18 mouse cellular contexts compared by ENCODE assay signal in genomic region chr12:110757161-110757560, GRCm38 (mm10). TPM values are rescaled to one million over a fixed set of nuclear protein-coding genes. Genes with fewer than 3 reads are reported as not detected.
DNase-seq lines count a peak whose midpoint lies in the region; ATAC-seq lines count a peak whose summit lies in the region.
"Had no signal": no experiment of that assay in that cellular context is flagged by ENCODE, and none has a peak within 500 bp of the region (broad histone marks: within the 10 kb centered on the region; RNA-seq: fewer than 3 reads in every experiment).

No protein-coding gene starts in this region.

- intact Hi-C loops in heart, postnatal 25 days (cut with DNase I): no loop called here
- intact Hi-C loops in left cerebral cortex, postnatal 4 days (cut with DNase I): no loop called here

- no peaks in the 10 kb centered on the region for H3K27me3 ChIP-seq in heart, embryonic 15.5 days
- no peaks in the 10 kb centered on the region for H3K27me3 ChIP-seq in liver, embryonic 13.5 days
- H3K27me3 ChIP-seq: embryonic facial prominence, embryonic 15.5 days; limb, embryonic 15.5 days; midbrain, embryonic 12.5 days; neural tube, embryonic 15.5 days had no signal

- no peak for ATAC-seq in heart, embryonic 15.5 days (replicated peaks; ENCODE audit: insufficient number of reproducible peaks, insufficient read depth, low FRiP score, low read depth)
- peak; percentile 67 for ATAC-seq in liver, embryonic 13.5 days (ENCODE audit: low read depth)
- ATAC-seq: forebrain, embryonic 14.5 days had no signal

- no peak overlapping the region for H3K4me2 ChIP-seq in heart, embryonic 15.5 days
- 0 out of 2 replicates have a peak overlapping the region, but pooled peaks have one; percentile 3 for H3K4me2 ChIP-seq in liver, embryonic 13.5 days
- H3K4me2 ChIP-seq: embryonic facial prominence, embryonic 15.5 days; limb, embryonic 15.5 days; midbrain, embryonic 12.5 days; neural tube, embryonic 15.5 days had no signal

- no peaks in the 10 kb centered on the region for H3K9me3 ChIP-seq in heart, embryonic 15.5 days (replicated peaks)
- H3K9me3 ChIP-seq in liver, embryonic 13.5 days (replicated peaks): no peaks in the 10 kb centered on the region
- H3K9me3 ChIP-seq: embryonic facial prominence, embryonic 15.5 days; limb, embryonic 15.5 days; midbrain, embryonic 12.5 days; neural tube, embryonic 15.5 days had no signal

- no peak overlapping the region for H3K9ac ChIP-seq in heart, embryonic 15.5 days
- H3K9ac ChIP-seq in liver, embryonic 13.5 days: 0 out of 2 replicates have a peak overlapping the region, but pooled peaks have one; percentile 1
- H3K9ac ChIP-seq: embryonic facial prominence, embryonic 15.5 days; limb, embryonic 15.5 days; midbrain, embryonic 12.5 days; neural tube, embryonic 15.5 days had no signal

- 0 out of 2 replicates have a peak overlapping the region, but pooled peaks have one; percentile 21 for H3K27ac ChIP-seq in heart, embryonic 15.5 days
- peak overlapping the region; percentile 36; the same call in 1 of the 2 replicates for H3K27ac ChIP-seq in liver, embryonic 13.5 days
- H3K27ac ChIP-seq: embryonic facial prominence, embryonic 15.5 days; hindbrain, embryonic 10.5 days; limb, embryonic 15.5 days; midbrain, embryonic 12.5 days; neural tube, embryonic 15.5 days had no signal

- peaks cover 8% of the 10 kb centered on the region for H3K4me1 ChIP-seq in heart, embryonic 15.5 days (replicated peaks)
- peaks cover 48% of the 10 kb centered on the region for H3K4me1 ChIP-seq in liver, embryonic 13.5 days (replicated peaks)
- H3K4me1 ChIP-seq: embryonic facial prominence, embryonic 15.5 days had no signal

- peaks cover 7% of the 10 kb centered on the region; the same call in 1 of the 2 replicates for H3K36me3 ChIP-seq in heart, embryonic 15.5 days
- peaks cover 26% of the 10 kb centered on the region for H3K36me3 ChIP-seq in liver, embryonic 13.5 days

- 33% methylated on average over 3 of the region's 3 CpGs for WGBS in heart, embryonic 15.5 days
- 12% methylated on average over 3 of the region's 3 CpGs for WGBS in liver, embryonic 13.5 days (ENCODE audit: insufficient replicate concordance)

- H3K4me3 ChIP-seq in heart, embryonic 15.5 days: no peak overlapping the region
- no peak overlapping the region for H3K4me3 ChIP-seq in liver, embryonic 13.5 days (replicated peaks)
- H3K4me3 ChIP-seq: embryonic facial prominence, embryonic 15.5 days; hindbrain, embryonic 10.5 days; limb, embryonic 15.5 days; midbrain, embryonic 12.5 days; neural tube, embryonic 15.5 days had no signal

- no peak for DNase-seq in heart, postnatal 25 days (ENCODE audit: low spot score)
- DNase-seq in c-Kit-positive CD71-positive TER-119-negative erythroid progenitor cells, embryonic 14.5 days (ENCODE audit: low read depth): peak; percentile 28
- DNase-seq in liver, embryonic 13.5 days: no peak
- peak; percentile 15 to 58 for DNase-seq in natural killer cell, adult 2 months (ENCODE audit: low spot score in 2 of 2)
- no peak for DNase-seq in right cerebral cortex, adult 18-20 months
- DNase-seq in left cerebral cortex, postnatal 4 days: no peak
- no peak for DNase-seq in adrenal gland, adult (ENCODE audit: inconsistent age in 2 of 2, low spot score in 1 of 2)
- DNase-seq: B cell, adult 2 months; cerebellum, adult 9-10 months; heart, adult 11 months; thymus, postnatal 36 days had no signal

RNA-seq across cellular contexts. Expression of gene Wdr20, which starts 19.4 kb away (rescaled TPM):
- polyA plus RNA-seq in heart, embryonic 15.5 days (2015; fragmentation: Nextera tagmentation; extraction: Ambion mirVana): 14.7 and 17.8 TPM in 2 replicates
- 10 to 100 TPM; 27.9 to 28.6 TPM for total RNA-seq in heart, postnatal 25 days (2021)
- 9.4 and 10.6 TPM in 2 replicates for polyA plus RNA-seq in liver, embryonic 13.5 days (2015; fragmentation: Nextera tagmentation; extraction: Ambion mirVana)
- total RNA-seq in left cerebral cortex, postnatal 4 days (2021): 10 to 100 TPM; 37.8 to 46.8 TPM

RNA-seq across cellular contexts. Expression of gene Hsp90aa1, which starts 54.6 kb away (rescaled TPM):
- 595 and 603 TPM in 2 replicates for polyA plus RNA-seq in heart, embryonic 15.5 days (2015; fragmentation: Nextera tagmentation; extraction: Ambion mirVana)
- 100 to 1,000 TPM; 136 to 207 TPM for total RNA-seq in heart, postnatal 25 days (2021)
- polyA plus RNA-seq in liver, embryonic 13.5 days (2015; fragmentation: Nextera tagmentation; extraction: Ambion mirVana): 1,126 and 1,282 TPM in 2 replicates
- 100 to 1,000 TPM; 862 to 917 TPM for total RNA-seq in left cerebral cortex, postnatal 4 days (2021)

Comparison
In these comparisons a context has a peak if more than half of its experiments do, and no peak if none do; other contexts are left out.
1. DNase-seq: peak in c-Kit-positive CD71-positive TER-119-negative erythroid progenitor cells, embryonic 14.5 days (single experiment) and natural killer cell, adult 2 months (2 of 2); none in heart, postnatal 25 days (single experiment), liver, embryonic 13.5 days (single experiment), right cerebral cortex, adult 18-20 months (single experiment), left cerebral cortex, postnatal 4 days (single experiment) and adrenal gland, adult (0 of 2).
2. RNA of gene Hsp90aa1, which starts 54.6 kb away (total RNA-seq): 862 to 917 TPM in left cerebral cortex, postnatal 4 days; 136 to 207 TPM in heart, postnatal 25 days; every median in the first group is over 4 times any median in the second.